Mouse (Mus musculus) neural tube, embryonic 15.5 days (tissue): ENCODE data around the gene Rnf217. TPM values are rescaled to one million over a fixed set of nuclear protein-coding genes. Genes with fewer than 3 reads are reported as not detected.

Source experiments
- ATAC-seq: fragments of 200-750 bp; cut with Nextera tagmentation; 2 replicates; pipeline ENCODE4 v1.8.0; 2017; ENCODE audit warnings: mild to moderate bottlenecking, moderate TSS enrichment, moderate library complexity; ENCODE audit not compliant: low FRiP score
- H3K27ac ChIP-seq: fragments of 300-500 bp; sonication (generic); replicated peaks from 2 replicates; pipeline ENCODE4 v1.5.1; 2015; ENCODE audit warnings: mild to moderate bottlenecking, inconsistent platforms
- H3K27me3 ChIP-seq: fragments of 300-500 bp; sonication (generic); replicated peaks from 2 replicates; pipeline ENCODE4 v1.6.1; 2015; ENCODE audit warnings: inconsistent platforms
- H3K36me3 ChIP-seq: fragments of 300-500 bp; sonication (generic); 2 replicates; pipeline ENCODE4 v1.6.1; 2015; ENCODE audit warnings: inconsistent platforms
- H3K4me1 ChIP-seq: fragments of 300-500 bp; sonication (generic); 2 replicates; pipeline ENCODE4 v1.6.1; 2015; ENCODE audit warnings: inconsistent platforms
- H3K4me2 ChIP-seq: fragments of 300-500 bp; sonication (generic); 2 replicates; pipeline ENCODE4 v1.6.1; 2015; ENCODE audit warnings: inconsistent platforms, mild to moderate bottlenecking, moderate library complexity
- H3K4me3 ChIP-seq: fragments of 300-500 bp; sonication (generic); replicated peaks from 2 replicates; pipeline ENCODE4 v1.5.1; 2015; ENCODE audit warnings: mild to moderate bottlenecking, inconsistent platforms
- H3K9ac ChIP-seq: fragments of 300-500 bp; sonication (generic); replicated peaks from 2 replicates; pipeline ENCODE4 v1.6.1; 2015; ENCODE audit warnings: mild to moderate bottlenecking, inconsistent platforms
- H3K9me3 ChIP-seq: fragments of 300-500 bp; sonication (generic); replicated peaks from 2 replicates; pipeline ENCODE4 v1.6.1; 2016; ENCODE audit warnings: inconsistent platforms
- WGBS: fragments of 180-500 bp; shearing (Covaris S2); methylation state at CpG from one replicate; pipeline ENCODE4 v1.1.7; 2015; ENCODE audit warnings: mixed read lengths; 5-methylcytosine and 5-hydroxymethylcytosine counted together
- polyA plus RNA-seq: library from polyadenylated mRNA; unstranded; fragments of >200 nt; fragmentation: Nextera tagmentation; extraction: Ambion mirVana; gene quantifications from 2 replicates; pipeline ENCODE4 v1.2.1, GENCODE M21; 2015

Rnf217 gene
- polyA plus RNA-seq, 1 experiment from 2014 or later = 2.0 TPM

DNA sequence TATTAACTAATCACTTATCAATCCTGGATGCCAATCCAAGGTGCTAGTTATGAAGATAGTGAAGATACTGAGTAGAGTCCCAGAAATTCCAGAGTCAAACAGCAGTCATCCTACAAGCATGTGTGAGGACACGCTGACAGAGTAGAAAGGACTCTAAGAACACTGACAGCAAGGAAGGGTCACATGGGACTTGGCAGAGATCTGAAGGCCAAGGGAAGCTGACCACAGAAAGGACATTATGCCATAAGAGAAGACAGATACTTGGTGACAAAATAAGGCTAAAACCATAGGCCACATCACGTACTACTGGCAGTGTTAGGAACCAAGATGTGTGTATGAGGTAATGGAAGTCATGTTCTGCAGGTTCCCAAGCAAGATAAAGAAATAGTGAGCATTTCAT, 11.1 kb downstream of the Rnf217 start:
- Histone ChIP-seq H3K27ac (no peak overlapping the region), H3K9ac (no peak overlapping the region), H3K4me2 (no peak overlapping the region), H3K9me3 (no peaks in the 10 kb centered on the region), H3K4me1 (peaks cover 7% of the 10 kb centered on the region), H3K36me3 (no peaks in the 10 kb centered on the region), H3K27me3 (no peaks in the 10 kb centered on the region), H3K4me3 (no peak overlapping the region)
- WGBS = 94% methylated on average over 2 of the region's 2 CpGs
- ATAC-seq = no peak

DNA sequence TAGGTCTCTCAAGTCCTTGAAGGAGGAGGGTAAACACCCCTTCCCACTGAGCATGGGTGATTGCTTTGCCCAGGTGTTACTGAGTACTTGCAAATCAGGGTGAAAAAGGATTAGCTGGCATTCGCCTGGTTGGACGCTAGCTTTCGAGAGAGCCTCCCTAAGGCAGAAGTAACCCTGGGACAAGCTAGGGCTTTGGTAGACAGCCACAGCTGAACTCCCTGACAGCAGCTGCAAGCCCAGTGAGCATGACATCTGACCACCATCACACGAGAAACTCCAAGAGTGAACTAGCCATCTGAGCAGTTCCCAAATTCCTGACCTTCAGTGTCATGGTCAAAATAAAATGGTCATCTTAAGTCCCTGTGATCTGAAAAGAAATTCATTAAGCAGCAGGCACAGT, 12.2 kb downstream of the Rnf217 start:
- Histone ChIP-seq H3K27ac (no peak overlapping the region), H3K27me3 (no peaks in the 10 kb centered on the region), H3K36me3 (no peaks in the 10 kb centered on the region), H3K9ac (no peak overlapping the region), H3K9me3 (no peaks in the 10 kb centered on the region), H3K4me3 (no peak overlapping the region), H3K4me2 (no peak overlapping the region), H3K4me1 (peaks cover 17% of the 10 kb centered on the region)
- WGBS = 60% methylated on average over 4 of the region's 4 CpGs
- no peak for ATAC-seq

DNA sequence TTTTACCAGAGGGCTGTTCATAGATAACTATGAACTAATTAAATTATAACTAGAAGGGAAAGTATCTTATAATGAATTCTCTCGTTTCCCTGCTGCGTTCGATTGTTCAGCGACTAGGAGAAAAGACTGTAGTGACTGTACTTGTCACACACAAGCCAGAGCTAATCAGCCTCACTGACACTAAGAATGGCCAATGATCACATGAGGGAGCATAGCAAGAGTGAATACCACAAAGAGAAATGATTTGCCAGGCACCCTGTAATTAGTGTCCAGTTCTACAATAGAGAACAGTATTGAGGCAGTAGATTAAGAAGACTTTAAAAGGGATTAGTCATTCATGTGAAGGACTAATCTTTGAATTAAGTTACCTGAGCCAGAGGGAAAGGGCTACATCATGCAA, 13.7 kb downstream of the Rnf217 start:
- no peaks in the 10 kb centered on the region for H3K27me3 ChIP-seq
- no peak for ATAC-seq
- 89% methylated on average over 4 of the region's 4 CpGs for WGBS

DNA sequence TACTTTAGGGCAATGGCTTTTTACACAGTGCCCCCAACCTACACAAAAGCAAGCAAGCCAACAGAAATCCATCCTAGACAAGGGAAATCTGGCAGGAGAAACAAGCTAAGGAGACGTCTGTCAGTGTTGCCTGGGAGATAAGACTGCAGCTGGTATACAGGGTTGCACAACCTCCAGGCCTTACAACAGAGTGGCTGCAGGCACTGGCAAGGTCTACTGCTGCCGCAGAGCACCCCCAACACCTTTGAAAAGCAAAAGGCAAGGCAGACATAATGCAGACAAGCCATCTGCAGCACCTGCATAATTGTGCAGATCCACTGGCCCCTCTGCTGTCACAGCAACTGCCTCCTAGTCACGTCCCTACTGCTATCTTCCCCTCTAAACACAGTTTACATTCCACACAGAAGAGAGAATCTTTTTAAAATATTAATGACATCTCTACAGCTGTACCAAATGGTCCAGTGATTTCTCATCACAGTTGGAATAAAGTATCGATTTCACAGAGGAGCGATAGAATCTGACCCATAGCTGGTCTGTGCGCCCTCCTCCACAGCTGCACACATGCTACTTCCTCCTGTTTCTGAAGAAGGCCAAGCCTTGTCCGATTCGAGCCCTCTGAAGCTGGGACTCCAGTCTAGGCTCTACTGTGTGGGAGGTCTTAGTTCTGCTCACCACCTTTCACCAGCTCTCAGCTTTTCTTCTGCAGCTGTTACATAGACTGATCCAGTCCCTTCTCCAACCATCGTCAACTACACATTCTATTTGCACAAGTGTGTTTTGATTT, 16.1 kb downstream of the Rnf217 start:
- ATAC-seq = peak; percentile 81
- peaks cover 17% of the 10 kb centered on the region for H3K4me1 ChIP-seq
- H3K27ac ChIP-seq = peak overlapping the region; percentile 68
- no peak overlapping the region for H3K4me3 ChIP-seq
- H3K9ac ChIP-seq = no peak overlapping the region
- peak overlapping the region; percentile 17 for H3K4me2 ChIP-seq
- no peaks in the 10 kb centered on the region for H3K27me3 ChIP-seq
- no peaks in the 10 kb centered on the region for H3K36me3 ChIP-seq
- no peaks in the 10 kb centered on the region for H3K9me3 ChIP-seq
- 37% methylated on average over 9 of the region's 9 CpGs for WGBS

More for the DNA sequence above, 13.7 kb downstream of the Rnf217 start:
- H3K9ac ChIP-seq = no peak overlapping the region
- H3K36me3 ChIP-seq = no peaks in the 10 kb centered on the region
- H3K4me1 ChIP-seq = peaks cover 17% of the 10 kb centered on the region
- no peak overlapping the region for H3K4me2 ChIP-seq
- H3K9me3 ChIP-seq = no peaks in the 10 kb centered on the region
- H3K4me3 ChIP-seq = no peak overlapping the region
- H3K27ac ChIP-seq = no peak overlapping the region

DNA sequence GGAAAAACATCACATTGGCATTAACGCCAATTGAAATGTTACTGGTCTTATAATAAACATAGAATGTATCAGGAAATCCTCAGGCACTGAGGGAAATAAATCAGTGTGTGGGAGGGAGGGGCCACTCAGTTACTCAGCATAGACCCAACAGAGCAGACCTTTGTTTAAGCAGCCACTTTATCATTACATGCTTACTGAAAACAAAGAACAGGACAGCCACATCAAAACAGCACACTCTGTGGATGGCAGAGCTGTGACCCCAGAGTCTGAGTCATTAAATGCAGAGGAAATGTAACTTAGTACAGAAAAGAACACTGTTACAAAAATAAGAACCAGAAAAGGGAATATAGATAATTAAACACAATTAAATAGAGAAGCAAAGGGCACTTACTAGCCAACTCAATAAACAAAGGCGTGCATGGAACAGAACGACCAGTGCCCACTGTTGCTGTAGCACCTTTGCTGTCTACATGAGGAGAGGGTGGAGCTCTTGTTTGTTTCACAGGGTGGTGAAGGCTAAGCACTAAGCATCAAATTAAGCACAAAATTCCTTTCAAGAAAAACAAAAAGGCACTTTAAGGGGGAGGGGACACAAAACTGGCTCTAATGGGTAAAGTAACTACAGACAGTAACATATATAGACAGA, 16.8 kb downstream of the Rnf217 start:
- no peaks in the 10 kb centered on the region for H3K27me3 ChIP-seq
- 32% methylated on average over 3 of the region's 3 CpGs for WGBS
- H3K4me1 ChIP-seq = peaks cover 17% of the 10 kb centered on the region
- no peak overlapping the region for H3K4me3 ChIP-seq
- peak; percentile 54 for ATAC-seq
- H3K36me3 ChIP-seq = no peaks in the 10 kb centered on the region
- H3K9me3 ChIP-seq = no peaks in the 10 kb centered on the region
- H3K27ac ChIP-seq = peak overlapping the region; percentile 68
- H3K9ac ChIP-seq = 0 out of 2 replicates have a peak overlapping the region, but pooled peaks have one; percentile 26
- peak overlapping the region; percentile 17; the same call in 1 of the 2 replicates for H3K4me2 ChIP-seq

DNA sequence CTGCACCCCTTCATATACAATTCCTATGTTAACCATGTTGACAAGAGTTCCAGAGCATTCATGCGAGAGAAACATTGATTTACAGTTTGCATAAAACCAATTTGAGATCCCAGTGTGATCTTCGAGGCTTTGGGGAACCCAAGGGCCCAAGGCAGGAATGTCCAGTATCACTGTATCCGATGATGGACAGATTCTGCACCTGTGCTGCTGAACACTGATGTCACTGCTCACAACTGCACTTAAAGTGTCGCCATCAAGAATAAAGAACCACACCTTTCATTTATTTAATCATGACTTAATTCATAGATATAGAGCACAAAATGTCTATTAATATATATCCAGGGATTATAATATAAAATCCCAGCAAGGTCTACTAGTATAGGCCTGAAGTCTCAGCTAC, 28.3 kb downstream of the Rnf217 start:
- Histone ChIP-seq H3K4me2 (no peak overlapping the region), H3K27me3 (no peaks in the 10 kb centered on the region), H3K4me1 (no peaks in the 10 kb centered on the region), H3K4me3 (no peak overlapping the region), H3K9ac (no peak overlapping the region), H3K36me3 (no peaks in the 10 kb centered on the region), H3K9me3 (no peaks in the 10 kb centered on the region), H3K27ac (no peak overlapping the region)
- ATAC-seq = no peak
- 93% methylated on average over 4 of the region's 4 CpGs for WGBS

DNA sequence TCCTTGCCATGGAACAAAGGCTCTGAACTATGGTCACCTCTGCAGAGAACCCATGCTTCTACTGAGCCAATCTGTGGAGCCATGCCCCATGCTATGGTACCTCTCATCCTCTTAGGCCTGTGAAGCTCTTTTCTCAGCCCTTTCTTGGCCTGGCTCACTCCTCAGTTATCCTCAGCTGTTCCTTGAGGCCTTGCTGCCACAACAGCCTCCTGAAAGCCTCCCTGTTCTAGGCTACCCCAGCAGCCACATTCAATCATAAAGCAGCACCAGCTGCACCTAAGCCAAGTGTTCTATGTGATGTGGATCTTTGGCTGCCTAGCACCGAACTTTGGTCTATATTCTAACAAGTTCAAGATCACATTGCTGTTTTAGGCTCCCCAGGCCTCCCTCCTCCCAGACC, 28.9 kb downstream of the Rnf217 start:
- Histone ChIP-seq H3K27me3 (no peaks in the 10 kb centered on the region), H3K9ac (no peak overlapping the region), H3K9me3 (no peaks in the 10 kb centered on the region), H3K36me3 (no peaks in the 10 kb centered on the region), H3K4me3 (no peak overlapping the region), H3K27ac (no peak overlapping the region), H3K4me2 (no peak overlapping the region), H3K4me1 (no peaks in the 10 kb centered on the region)
- 88% methylated on average over 1 of the region's 1 CpGs for WGBS
- ATAC-seq = no peak

DNA sequence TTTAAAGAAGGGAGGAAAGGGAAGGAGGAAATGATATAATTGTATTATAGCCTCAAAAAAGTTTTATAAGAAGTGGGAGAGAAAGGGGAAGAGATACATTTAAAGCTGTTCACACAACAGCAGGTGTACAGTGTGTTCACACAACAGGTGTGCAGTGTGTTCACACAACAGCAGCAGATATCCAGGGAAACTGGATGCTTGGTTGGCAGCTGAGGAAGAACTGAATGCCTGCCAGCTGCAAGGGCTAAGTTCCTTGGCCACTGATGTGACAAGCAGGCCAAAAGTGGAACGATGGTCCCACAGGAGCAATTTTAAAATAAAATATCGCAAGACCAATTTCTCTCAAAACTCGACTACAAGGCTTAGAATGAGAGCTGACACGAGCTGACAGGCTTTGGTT, 35.7 kb downstream of the Rnf217 start:
- ATAC-seq = no peak
- Histone ChIP-seq H3K27me3 (no peaks in the 10 kb centered on the region), H3K9ac (no peak overlapping the region), H3K9me3 (no peaks in the 10 kb centered on the region), H3K27ac (no peak overlapping the region), H3K4me1 (no peaks in the 10 kb centered on the region), H3K4me3 (no peak overlapping the region), H3K36me3 (no peaks in the 10 kb centered on the region), H3K4me2 (no peak overlapping the region)
- WGBS = 90% methylated on average over 4 of the region's 4 CpGs

DNA sequence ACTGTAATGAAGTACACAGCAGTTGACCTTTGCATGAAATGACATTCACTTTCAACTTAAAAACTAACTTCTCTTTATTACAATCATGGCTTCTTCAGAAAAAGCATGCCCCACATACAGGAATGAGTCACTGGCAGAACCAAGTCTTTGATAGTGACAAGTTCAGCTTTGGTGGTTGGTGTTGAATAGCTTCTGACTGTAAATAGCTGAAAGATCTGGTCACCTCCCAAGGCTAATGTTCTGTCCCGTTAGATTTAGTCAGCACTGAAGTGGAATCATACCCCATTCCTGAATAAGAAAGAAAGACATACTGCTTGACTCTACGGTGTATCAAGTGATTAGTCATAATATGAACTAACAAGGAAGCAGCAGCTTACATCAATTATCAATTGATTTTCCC, 51.7 kb downstream of the Rnf217 start:
- no peak for ATAC-seq
- H3K27me3 ChIP-seq = no peaks in the 10 kb centered on the region
- H3K4me1 ChIP-seq = no peaks in the 10 kb centered on the region
- WGBS = 98% methylated on average over 2 of the region's 2 CpGs
- no peak overlapping the region for H3K4me2 ChIP-seq
- H3K36me3 ChIP-seq = no peaks in the 10 kb centered on the region
- no peak overlapping the region for H3K4me3 ChIP-seq
- H3K9me3 ChIP-seq = no peaks in the 10 kb centered on the region
- no peak overlapping the region for H3K27ac ChIP-seq
- H3K9ac ChIP-seq = no peak overlapping the region

DNA sequence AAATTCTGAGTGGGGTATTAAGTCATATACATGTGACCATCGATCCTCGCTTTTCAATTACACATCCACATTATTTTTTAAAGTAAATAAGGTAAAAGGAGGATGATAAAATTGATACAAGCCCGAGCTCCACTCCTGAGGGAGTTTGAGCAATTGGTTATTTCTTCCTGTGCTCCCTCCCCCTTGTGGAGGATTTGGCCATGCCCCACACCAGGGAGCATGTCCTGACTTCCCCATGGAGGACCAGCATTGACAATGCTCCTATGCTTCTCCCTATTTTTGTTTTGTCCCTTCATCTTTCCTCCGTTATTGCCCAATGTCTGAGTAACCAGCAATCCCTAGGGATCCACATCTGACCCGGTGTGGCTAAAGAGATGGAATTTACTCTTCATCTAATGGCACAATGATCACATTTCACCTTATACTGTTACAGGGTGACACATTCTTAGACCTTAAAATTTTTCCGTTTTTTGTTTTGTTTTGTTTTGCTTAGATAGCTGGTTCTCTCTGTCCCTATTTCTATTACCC, 53.5 kb downstream of the Rnf217 start:
- WGBS = 86% methylated on average over 6 of the region's 6 CpGs
- no peak overlapping the region for H3K9ac ChIP-seq
- H3K4me1 ChIP-seq = peaks cover 3% of the 10 kb centered on the region; the same call in 1 of the 2 replicates
- ATAC-seq = no peak
- H3K4me3 ChIP-seq = no peak overlapping the region
- H3K9me3 ChIP-seq = no peaks in the 10 kb centered on the region
- no peaks in the 10 kb centered on the region for H3K36me3 ChIP-seq
- H3K4me2 ChIP-seq = no peak overlapping the region
- no peak overlapping the region for H3K27ac ChIP-seq
- no peaks in the 10 kb centered on the region for H3K27me3 ChIP-seq

DNA sequence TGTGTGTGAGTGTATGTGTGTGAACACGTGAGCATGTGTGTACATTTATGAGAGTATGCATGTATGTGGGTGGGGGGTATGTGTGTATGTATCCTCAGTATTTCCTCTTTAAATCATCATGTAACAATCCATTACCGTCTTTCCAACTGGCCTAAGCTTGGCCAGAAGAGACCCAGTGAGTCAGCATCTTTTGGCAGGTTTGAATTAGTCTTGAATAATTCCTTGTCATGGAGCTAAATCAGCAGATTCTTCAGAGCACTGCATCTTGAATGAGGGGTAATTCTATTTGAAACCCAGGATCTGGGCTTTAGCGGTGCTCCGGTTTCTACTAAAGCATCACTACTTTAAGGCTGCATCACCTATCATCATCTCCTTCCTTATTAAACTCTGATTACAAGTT, 55.7 kb downstream of the Rnf217 start:
- Histone ChIP-seq H3K9ac (no peak overlapping the region), H3K4me3 (no peak overlapping the region), H3K27me3 (no peaks in the 10 kb centered on the region), H3K9me3 (no peaks in the 10 kb centered on the region), H3K4me1 (peaks cover 3% of the 10 kb centered on the region; the same call in 1 of the 2 replicates), H3K27ac (no peak overlapping the region), H3K4me2 (no peak overlapping the region), H3K36me3 (no peaks in the 10 kb centered on the region)
- 89% methylated on average over 4 of the region's 4 CpGs for WGBS
- ATAC-seq = no peak

DNA sequence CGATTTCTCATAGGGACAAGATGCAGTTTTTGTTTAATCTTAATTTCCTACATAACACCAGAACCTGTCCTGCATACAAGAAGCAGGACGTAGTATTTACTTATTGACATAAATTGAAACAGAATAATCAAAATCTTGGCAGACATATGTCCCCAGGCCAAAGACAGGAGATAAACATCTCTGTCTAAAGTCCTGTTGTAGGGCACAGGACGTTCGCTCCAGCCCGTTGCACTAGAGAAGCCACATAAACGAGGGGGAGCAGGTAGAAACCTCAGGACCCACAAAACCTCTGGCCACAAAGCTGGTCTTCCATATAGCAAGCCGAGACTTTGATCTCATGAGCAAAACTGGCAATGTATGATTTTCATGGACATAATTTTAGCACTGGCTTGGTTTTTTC, 57.1 kb downstream of the Rnf217 start:
- WGBS = 77% methylated on average over 7 of the region's 7 CpGs
- no peak overlapping the region for H3K27ac ChIP-seq
- H3K9me3 ChIP-seq = no peaks in the 10 kb centered on the region
- peaks cover 3% of the 10 kb centered on the region; the same call in 1 of the 2 replicates for H3K4me1 ChIP-seq
- H3K4me2 ChIP-seq = no peak overlapping the region
- H3K4me3 ChIP-seq = no peak overlapping the region
- ATAC-seq = no peak
- no peaks in the 10 kb centered on the region for H3K27me3 ChIP-seq
- H3K36me3 ChIP-seq = no peaks in the 10 kb centered on the region
- no peak overlapping the region for H3K9ac ChIP-seq
